Mouse (Mus musculus) spleen, adult 2 months (tissue): ENCODE measurements around the gene Etl4.

ENCODE experiments used
- CTCF ChIP-seq: fragments of 200-500 bp; IDR thresholded peaks from 2 replicates; pipeline ENCODE4 v1.5.1; 2011; ENCODE audit warnings: mild to moderate bottlenecking, inconsistent platforms; ENCODE audit not compliant: insufficient read depth, insufficient read length, insufficient replicate concordance; ENCODE audit errors: extremely low read depth
- POLR2A ChIP-seq: fragments of 200-500 bp; IDR thresholded peaks from 2 replicates; pipeline ENCODE4 v1.6.1; 2011; ENCODE audit warnings: low read depth, low read length, inconsistent platforms

DNA sequence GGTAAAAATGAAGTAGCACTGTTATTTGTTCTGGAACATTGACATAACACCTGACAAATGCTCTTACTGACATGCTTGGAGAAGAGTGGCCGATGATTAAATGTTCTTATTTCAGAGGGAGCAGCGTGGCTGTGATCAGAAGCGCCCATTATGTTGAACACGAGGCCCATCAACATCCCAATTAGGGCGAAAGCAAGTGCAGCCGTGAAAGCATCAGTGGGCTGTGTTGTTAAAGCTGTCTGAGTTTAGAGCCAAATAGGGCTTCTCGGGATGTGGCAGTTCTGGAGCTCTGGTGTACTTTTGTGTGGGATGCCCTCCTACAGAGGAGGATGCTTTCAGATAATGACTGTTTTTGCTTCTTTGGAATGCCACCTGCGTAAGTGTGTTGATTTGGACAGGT lies 699.6 kb downstream of the Etl4 start:
- TF ChIP-seq CTCF, result no peak
- TF ChIP-seq POLR2A, result no peak
